Mouse (Mus musculus) small intestine, adult 2 months (tissue): ENCODE data around the gene Mfap1b.

Source experiments
- CTCF ChIP-seq: fragments of 200-500 bp; IDR thresholded peaks from 2 replicates; pipeline ENCODE4 v1.5.1; 2012; ENCODE audit warnings: low read depth, mild to moderate bottlenecking, control low read depth, inconsistent platforms, low read length, moderate library complexity, mixed read lengths; ENCODE audit not compliant: insufficient replicate concordance, insufficient read length; ENCODE audit errors: extremely low read depth
- POLR2A ChIP-seq: fragments of 200-500 bp; IDR thresholded peaks from 2 replicates; pipeline ENCODE4 v1.6.1; 2012; ENCODE audit warnings: low read depth, mild to moderate bottlenecking, control low read depth, inconsistent platforms, low read length, moderate library complexity

- TF ChIP-seq POLR2A, result no peak
- TF ChIP-seq CTCF, result no peak
Observed at GRCm38 (mm10) chr2:121447006-121447405, 26.9 kb downstream of the Mfap1b start.
